Mouse (Mus musculus): Measurements from ENCODE around the gene Srbd1. TPM values are rescaled to one million over a fixed set of nuclear protein-coding genes. Genes with fewer than 3 reads are reported as not detected.

Gene Srbd1
- polyA plus RNA-seq, 2 experiments, result 8.1 to 10.2 TPM

DNA sequence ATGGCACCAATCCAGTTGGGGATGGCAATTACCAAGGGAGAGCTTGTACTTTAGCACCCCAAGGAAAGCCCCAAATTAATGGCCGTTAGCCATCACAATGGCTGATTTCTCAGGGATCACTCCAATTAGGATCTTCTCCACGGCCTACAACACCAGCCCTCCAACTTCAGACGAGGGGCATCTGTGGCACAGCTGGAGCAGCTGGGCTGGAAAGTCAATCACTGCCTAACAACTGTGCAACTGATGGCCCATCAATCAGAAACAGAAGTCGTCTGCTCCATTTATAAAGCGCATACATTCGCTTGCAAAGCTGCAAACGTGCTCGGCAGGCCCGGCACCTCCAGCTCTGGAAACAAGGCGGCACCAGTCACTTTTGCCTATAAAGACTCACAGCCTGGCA is 209.7 kb downstream of the Srbd1 start:
- peak; percentile 63 for DNase-seq (ENCODE audit: low spot score)
- no peak overlapping the region for H3K4me2 ChIP-seq (replicated peaks; ENCODE audit: low read depth, low read length, severe bottlenecking)
- H3K36me3 ChIP-seq (ENCODE audit: control insufficient read depth, insufficient read depth, low read length), result no peaks in the 10 kb centered on the region
- H3K9me3 ChIP-seq (ENCODE audit: control insufficient read depth, low read length), result no peaks in the 10 kb centered on the region
- no peaks in the 10 kb centered on the region for H3K27me3 ChIP-seq (ENCODE audit: control insufficient read depth, insufficient read depth, low read length)
- H3K4me3 ChIP-seq (replicated peaks; ENCODE audit: low read length), result no peak overlapping the region
- TF ChIP-seq POLR2A (IDR thresholded peaks at IDR 0.05; ENCODE audit: borderline replicate concordance, extremely low read depth, insufficient read depth, insufficient read length), result no peak
- ATAC-seq (ENCODE audit: low FRiP score, low read depth), result peak; percentile 46; the same call in 1 of the 2 replicates
- H3K27ac ChIP-seq (replicated peaks; ENCODE audit: low read depth, low read length), result no peak overlapping the region; the same call in 1 of the 2 replicates
- H3K4me1 ChIP-seq (ENCODE audit: control insufficient read depth, insufficient read depth, low read length), result peaks cover 43% of the 10 kb centered on the region
- H3K9ac ChIP-seq (ENCODE audit: low read depth, low read length, severe bottlenecking), result no peak overlapping the region
- WGBS, result 24% methylated on average over 10 of the region's 10 CpGs

Other genes with a start within 250 kb of the Srbd1 start
- gene Prkce, start 22.6 kb upstream of the Srbd1 start, polyA plus RNA-seq (2012; rRNA removed), result 4.4 and 4.7 TPM in 2 replicates
- 9.3 and 10.0 TPM in 2 replicates for gene Prkce, start 22.6 kb upstream of the Srbd1 start, polyA plus RNA-seq (2014; fragmentation: Nextera tagmentation; extraction: Ambion mirVana)

Measured in limb, embryonic 14.5 days (tissue).